Mouse (Mus musculus): ENCODE data around the gene Esp34.

The Esp34 gene

DNA sequence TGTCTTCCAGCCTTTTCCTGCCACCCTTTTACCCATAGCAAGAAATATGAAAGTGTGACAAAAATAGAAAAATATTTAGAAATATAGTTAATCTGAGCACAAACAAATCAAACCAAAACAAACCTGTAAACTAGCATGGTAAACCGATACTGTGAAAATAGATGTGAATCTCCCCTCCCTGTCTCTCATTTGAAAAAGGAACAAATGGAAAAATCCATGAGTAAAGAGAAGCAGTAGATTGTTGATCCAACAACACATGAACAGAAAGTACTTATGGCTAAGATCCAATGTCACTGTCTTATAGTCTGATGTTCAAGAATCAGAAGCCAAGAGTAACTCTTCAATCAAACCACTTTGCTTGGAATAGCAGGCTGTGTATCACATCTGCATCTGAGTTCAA is at the start of gene Esp34:
Gene Esp34, plus strand, starts transcription at position 301 of the 400 bp plus-strand sequence.
- no peak for ATAC-seq (ENCODE audit: insufficient number of reproducible peaks, low FRiP score, low TSS enrichment)

DNA sequence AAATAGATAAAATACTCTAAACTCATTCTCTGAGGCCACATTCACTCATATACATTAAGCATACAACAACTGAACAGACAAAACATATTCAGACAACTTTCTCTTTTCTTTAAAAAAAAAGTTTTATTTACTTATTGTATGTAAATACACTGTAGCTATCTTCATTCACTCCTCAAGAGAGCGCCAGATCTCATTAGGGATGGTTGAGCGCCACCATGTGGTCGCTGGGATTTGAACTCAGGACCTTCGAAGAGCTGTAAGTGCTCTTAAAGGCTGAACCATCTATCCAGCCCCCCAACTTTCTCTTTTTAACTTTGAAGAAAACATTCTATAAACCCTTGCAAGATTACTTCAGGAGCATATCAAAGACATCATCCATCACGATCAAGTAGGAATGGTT is 8.5 kb downstream of the Esp34 start:
- ATAC-seq (ENCODE audit: insufficient number of reproducible peaks, low FRiP score, low TSS enrichment) = no peak

All from cerebellum, adult (tissue).